Mouse (Mus musculus): ENCODE results near the gene Rbp4.

Rbp4 gene

GRCm38 (mm10) chr19:38125219-38125610 lies at the start of gene Rbp4:
Gene Rbp4, minus strand, starts transcription at chr19:38125281.
- no peak for DNase-seq

- no peak for DNase-seq
Measured at GRCm38 (mm10) chr19:38164633-38165032, 39.6 kb upstream of the Rbp4 start.

- no peak for DNase-seq
Measured at GRCm38 (mm10) chr19:38161648-38162354, 36.7 kb upstream of the Rbp4 start.

- no peak for DNase-seq
Measured at GRCm38 (mm10) chr19:38156243-38156642, 31.2 kb upstream of the Rbp4 start.

- no peak for DNase-seq
Measured at GRCm38 (mm10) chr19:38143540-38144271, 18.6 kb upstream of the Rbp4 start.

- no peak for DNase-seq
Measured at GRCm38 (mm10) chr19:38134806-38135205, 9.7 kb upstream of the Rbp4 start.

- no peak for DNase-seq
Measured at GRCm38 (mm10) chr19:38133986-38134385, 8.9 kb upstream of the Rbp4 start.

GRCm38 (mm10) chr19:38132481-38132880 lies 7.4 kb upstream of the Rbp4 start, which contains the start of gene Pde6c:
Gene Pde6c, plus strand, starts transcription at chr19:38132781.
- DNase-seq, result no peak

- DNase-seq, result no peak
Measured at GRCm38 (mm10) chr19:38126656-38127055, 1.6 kb upstream of the Rbp4 start.

- DNase-seq, result peak; percentile 11 to 27
Measured at GRCm38 (mm10) chr19:38124401-38125218, 471 bp downstream of the Rbp4 start.

GRCm38 (mm10) chr19:38123921-38124320 lies 1.2 kb downstream of the Rbp4 start:
- DNase-seq, result no peak

GRCm38 (mm10) chr19:38120123-38120760 lies 4.8 kb downstream of the Rbp4 start:
- DNase-seq, result no peak

- DNase-seq, result no peak
Measured at GRCm38 (mm10) chr19:38114834-38115491, 10.1 kb downstream of the Rbp4 start.

- DNase-seq, result no peak
Measured at GRCm38 (mm10) chr19:38112575-38112974, 12.5 kb downstream of the Rbp4 start.

- DNase-seq, result no peak
Measured at GRCm38 (mm10) chr19:38111056-38111455, 14.0 kb downstream of the Rbp4 start.

GRCm38 (mm10) chr19:38109506-38110242 lies 15.4 kb downstream of the Rbp4 start:
- DNase-seq, result no peak

- no peak for DNase-seq
Measured at GRCm38 (mm10) chr19:38107871-38108270, 17.2 kb downstream of the Rbp4 start.

GRCm38 (mm10) chr19:38096858-38097758 lies 28.0 kb downstream of the Rbp4 start, which contains the start of gene Ffar4:
Gene Ffar4, plus strand, starts transcription at chr19:38097071.
- peak; percentile 8 to 21 for DNase-seq

GRCm38 (mm10) chr19:38096231-38096630 lies 28.9 kb downstream of the Rbp4 start:
- no peak for DNase-seq

- DNase-seq, result no peak
Measured at GRCm38 (mm10) chr19:38091512-38091985, 33.5 kb downstream of the Rbp4 start.
